Mouse (Mus musculus) adrenal gland, postnatal 4 days (tissue): Measurements from ENCODE around the gene Paics. TPM values are rescaled to one million over a fixed set of nuclear protein-coding genes. Genes with fewer than 3 reads are reported as not detected.
"Not testable (repeated sequence)": the region's sequence is repeated elsewhere in the genome, so short reads cannot be mapped to it uniquely, and the experiment has no call there.

Source experiments
- DNase-seq, 2 experiments: peaks; one replicate each; pipeline ENCODE4 v3.0.0; 2021 to 2022; ENCODE audit warnings: low spot score in 2 of 2, mixed read lengths in 2 of 2
- total RNA-seq, 2 experiments: library from RNA; stranded (reverse); gene quantifications; 2 replicates each; pipeline ENCODE4 v1.2.3; 2021

Paics gene
- total RNA-seq, 2 experiments from 2014 or later: 227 to 231 TPM

DNA sequence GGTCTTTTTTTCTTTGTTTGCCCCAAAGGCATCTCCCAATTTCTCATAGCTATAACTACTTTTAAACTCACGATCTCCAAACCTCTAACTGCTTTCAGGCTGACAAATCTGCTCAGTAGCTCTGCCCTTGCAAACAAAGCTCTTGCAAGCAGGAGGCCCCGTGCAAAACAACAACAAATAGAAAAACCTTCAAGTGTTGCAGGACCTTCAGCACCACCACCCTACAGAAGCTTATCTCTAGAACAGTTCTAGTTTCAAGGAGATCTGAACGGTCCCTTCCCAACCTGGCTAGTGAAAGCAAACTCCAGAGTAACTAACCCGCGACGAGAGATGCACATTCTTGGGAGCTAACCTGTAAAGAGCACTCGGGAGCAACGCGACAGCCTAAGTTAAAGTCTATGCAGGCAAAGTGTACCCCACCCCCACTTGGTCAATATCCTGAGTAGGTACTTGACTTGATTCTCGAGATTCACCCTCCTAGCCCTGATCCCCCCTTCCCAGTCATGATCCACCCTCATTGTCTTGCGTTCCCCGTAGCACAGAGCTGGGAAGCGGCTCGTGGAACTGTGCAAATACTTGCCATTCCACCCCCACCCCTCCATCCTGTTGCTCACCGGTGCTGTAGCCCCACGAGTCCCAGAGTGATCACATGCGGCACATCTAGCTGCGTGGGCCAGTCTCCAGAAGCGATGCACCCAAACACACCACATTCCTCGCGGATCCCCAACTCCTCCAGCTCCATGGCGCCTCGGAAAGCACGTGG lies 583 bp upstream of the Paics start:
- no peak for DNase-seq

DNA sequence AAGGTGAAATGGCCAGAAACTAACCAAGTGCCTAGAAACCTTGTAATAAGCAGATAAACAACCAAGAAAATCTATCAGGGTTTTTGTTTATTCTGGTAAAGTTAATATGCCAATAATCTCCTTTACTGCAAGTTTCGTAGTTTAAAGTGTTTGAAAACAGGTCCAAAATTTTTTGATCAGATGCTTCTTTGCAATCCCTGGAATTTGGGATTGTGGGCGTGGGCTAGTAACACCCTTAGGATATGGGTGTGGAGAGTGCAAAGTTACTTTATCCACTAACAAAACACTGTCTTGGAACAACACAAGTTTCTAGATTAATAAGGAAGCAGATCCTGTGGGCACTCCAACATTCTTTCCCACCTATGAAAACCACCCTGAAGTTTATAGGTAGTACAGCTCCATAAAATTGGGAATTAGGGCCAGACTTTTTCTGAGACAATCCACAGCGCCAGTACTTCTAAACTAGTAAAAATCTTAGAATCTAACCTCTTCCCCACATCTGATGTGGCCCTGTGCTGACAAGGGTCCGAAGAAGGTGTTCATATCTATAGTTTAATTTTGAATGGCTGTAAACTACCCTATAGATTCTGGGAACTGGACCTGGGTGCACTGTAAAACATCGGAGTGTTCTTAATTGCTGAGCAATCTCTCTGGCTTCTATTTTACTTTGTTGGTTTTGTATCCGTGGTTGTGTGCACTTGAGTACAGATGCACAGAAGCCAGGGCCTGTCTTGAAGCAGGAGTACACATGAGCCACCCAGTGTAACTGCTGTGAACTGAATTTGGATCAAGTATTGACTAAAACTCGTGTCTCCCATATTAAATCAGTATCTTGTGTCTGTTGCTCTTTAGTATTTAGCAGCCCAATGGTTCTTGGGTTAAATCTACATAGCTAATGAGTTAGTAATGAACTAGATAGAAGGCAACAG lies 1.3 kb downstream of the Paics start:
- no peak for DNase-seq

DNA sequence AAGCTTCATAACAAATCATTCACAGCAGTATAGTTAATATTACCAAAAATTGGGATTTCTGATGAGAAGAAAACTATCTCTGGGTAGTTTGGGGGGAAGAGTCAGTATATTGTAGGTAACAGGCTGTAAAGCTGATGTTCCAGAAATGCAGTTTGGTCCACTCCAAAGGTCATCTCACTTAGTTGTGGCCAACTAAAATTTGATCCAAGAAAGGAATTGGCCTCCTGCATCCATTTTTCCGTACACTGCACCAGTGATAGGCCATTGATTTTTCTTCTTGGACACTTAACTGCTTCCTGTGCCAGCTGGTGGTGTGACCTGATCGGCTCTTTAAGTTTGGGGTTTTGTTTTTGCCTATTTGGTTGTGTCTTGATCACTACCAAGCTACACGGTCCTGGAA lies 2.7 kb downstream of the Paics start:
- DNase-seq: no peak

DNA sequence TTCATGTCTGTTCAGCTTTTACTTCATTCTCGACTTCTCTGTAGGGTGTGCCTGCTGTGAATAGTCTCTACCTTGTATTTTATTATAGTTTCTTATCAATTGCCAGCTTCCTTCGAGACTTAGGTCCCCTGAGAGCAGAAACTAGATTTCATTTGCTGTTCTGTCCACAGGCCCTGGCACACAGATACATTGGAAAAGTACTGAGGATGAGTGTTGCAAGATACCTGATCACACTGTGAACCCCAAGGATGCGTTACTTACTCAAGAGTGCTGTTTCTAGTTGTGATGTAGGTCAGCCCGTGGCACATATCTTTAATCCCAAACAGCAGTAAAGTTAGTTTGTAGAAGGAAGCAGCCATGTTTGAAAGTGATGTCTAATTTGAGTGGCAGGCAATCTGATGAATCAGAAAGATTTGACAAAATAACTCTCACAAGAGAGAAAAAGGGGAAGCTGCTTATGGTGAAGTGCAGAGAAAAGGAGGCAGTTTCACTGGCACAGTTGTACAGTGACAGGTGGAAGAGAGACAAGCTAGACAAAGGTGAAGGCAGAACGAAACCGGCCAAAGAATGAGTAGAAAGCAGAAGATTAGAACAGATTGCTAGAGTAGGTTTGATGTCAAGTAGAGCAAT lies 3.3 kb downstream of the Paics start:
- DNase-seq: no peak

DNA sequence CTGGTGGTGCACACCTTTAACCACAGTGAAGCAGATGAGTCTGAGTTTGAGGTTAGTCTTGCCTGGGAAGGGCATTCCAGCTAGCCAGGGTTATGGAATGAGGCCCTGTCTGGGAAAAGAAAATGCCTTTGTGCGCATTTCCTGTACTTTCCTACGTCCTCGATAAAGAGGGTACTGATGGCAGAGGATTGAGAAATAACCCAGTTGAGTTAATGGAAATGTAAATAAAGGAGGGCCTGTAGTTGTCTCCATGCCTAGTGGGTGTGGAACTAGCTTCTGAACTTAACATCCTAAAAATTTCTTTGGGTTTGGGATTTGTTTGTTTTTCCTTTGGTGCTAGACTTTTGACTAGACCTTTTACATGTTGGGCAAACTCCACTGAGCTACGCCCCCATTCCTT lies 4.4 kb downstream of the Paics start:
- no peak for DNase-seq

DNA sequence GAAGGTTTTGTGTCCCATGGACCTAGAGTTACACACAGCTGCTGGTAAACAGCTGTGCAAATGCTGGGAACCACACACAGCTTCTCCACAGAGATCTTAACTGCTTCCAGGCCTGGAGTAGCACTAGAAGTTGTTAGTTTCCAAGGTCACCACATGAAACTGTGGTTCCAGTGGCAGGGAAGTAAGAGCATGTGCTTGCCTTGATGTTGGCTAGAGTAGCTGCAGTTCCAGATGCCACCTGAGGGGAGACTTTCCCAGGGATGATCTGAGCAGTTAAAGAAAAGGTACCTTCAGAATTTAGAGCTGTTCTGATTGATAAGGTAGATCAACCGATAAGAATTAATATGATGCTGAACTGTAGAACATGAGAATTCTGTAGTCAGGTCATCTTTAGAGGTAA lies 6.8 kb downstream of the Paics start:
- no peak for DNase-seq

DNA sequence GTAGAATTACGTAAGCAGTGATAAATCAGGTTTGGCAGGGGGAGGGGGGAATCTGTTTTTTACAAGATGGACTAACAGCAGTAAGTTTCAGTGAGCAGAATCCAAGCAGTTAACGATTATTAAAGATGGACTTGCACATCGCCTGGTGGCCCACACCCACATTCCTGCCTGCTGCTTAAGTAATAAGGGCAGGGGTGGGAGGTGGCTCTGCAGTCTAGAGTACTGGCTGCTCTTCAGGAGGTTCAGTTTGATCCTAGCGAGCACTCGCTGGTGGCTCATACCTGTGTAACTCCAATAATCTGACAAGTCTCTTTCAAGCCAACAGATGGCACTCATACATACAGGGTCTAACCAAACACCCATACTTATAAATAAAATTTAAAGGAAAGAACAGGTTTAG lies 8.5 kb downstream of the Paics start:
- DNase-seq: no peak

DNA sequence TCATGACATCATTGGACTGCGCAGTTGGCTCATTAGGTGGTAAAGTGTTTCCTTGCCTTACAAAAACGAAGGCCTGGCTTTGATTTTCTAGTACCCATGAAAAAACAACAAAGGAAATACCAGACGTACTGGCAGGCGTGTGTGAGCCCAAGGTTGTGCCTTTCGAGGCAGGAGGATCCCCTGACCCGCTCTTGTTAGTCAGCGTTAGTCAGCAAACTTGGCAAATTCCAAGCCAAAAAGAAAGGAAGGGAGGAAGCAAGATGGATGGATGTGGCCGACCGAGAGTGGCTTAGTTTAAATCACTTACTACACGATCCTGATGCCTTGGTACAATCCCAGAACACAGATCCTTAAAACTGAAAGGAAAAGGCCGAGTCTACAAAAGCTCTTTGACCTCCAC lies 11.4 kb downstream of the Paics start:
- no peak for DNase-seq

DNA sequence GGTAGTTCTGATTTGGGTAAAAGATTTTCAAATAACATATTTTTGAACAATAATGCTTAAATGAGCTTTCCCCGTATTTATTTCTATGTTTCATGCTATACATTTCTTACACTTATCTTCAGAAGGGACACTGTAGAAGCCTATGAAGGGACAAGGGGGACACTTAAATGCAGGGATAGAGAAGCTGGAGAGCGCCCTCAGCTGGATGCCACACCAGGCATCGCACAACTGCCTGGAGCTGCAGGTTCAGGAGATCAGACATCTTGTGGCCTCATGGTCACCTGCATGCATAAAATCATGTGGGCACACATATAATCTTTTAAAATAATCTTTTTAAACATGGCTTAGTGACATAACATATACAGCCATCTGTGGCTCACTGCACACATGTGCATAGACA lies 13.5 kb downstream of the Paics start:
- DNase-seq: no peak

DNA sequence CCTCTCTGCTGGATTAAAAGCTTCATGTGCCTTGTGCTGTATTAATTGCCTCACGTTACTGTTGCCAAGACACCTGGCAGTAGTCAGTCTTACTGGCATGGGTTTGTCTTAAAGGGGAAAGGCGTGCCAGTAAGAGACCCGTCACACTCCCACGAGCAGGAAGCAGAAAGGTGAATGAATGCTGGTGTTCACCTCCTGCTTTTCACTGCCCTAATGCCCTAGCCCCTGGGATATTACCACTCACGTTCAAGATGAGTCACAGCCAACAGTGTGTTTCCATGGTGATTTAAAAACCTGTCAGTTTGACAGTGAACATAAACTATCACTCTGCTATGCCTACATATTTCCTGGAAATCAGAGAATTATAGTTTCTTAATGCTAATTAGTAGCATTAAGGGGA lies 18.1 kb downstream of the Paics start:
- no peak for DNase-seq

DNA sequence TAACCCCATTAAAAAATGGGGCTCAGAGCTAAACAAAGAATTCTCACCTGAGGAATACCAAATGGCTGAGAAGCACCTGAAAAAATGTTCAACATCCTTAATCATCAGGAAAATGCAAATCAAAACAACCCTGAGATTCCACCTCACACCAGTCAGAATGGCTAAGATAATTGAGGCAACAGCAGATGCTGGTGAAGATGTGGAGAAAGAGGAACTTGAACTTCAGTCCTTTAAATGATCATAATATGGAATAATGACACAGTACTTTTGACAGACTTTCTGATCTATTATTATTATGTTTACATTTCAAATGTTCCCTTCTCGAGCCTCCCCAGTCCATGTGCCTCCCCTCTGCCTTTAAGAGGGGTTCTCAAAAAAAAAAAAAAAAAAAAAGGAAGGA lies 20.0 kb downstream of the Paics start:
- DNase-seq: not testable (repeated sequence)

DNA sequence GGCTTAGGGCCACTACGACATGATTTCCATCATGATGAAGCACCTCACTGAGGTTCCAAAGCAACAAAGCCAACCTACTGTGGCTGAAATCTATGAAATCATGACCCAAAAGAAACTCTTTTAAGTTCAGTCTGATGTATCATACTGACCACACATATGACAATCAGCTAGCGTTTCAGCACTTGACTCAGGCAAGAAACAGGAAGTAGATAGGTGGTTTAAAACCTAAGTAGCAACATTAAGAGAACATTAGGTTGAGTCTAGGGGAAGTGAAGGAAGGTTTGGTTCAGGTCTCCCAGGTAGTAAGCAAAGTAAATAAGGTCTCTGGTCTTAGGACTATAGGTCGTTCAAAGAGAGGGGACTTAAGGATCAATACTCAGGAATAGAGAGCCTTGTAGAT lies 22.4 kb downstream of the Paics start:
- no peak for DNase-seq

DNA sequence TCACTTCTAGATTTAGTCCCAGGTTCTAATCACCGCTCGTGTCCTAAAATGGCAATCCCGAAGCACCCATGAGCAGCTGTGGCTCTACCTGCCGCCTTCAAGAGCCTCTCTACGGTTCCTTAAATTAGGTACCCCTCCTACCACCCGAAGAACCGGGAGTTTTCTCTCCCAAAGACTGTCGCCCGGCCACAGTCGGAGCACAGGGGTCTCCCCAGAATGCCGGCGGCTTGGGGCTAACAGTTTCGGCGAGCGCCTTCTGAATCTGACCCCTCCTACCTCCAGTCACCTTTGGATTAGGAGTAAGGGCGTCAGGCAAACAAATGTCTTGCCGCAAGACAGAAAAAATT lies 23.1 kb downstream of the Paics start:
- no peak for DNase-seq

DNA sequence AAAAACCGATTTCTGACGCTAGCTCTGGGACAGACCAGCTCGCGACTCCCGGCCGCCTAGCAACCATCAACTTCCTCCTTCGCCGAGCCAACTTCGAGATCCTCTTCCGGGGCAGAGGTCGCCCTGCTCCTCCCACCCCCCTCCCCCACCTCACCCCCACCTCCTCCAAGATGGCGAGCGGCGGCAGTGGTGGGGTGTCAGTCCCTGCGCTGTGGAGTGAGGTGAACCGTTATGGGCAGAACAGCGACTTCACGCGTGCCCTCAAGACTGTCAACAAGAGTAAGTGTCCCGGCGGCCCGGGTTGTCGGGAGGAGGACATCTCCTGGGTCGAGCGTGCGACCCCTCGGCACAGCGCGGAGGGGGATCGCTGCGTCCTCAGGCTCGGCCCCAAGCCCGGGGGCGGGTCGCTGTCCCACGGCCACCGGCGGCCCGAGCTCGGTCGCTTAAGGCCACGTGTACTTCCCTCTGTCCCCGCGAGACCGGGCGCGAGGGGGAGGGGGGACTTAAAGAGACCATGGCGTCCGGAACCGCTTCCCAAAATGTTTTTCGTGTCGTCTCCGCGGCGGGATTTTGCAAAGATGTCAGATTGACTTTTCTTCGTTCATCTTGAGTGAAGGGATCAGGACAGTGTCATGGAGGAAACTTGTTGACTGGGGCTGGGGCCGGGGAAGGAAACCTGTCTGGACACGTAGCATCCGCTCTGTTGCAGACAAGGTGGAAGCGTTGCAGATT lies 23.6 kb downstream of the Paics start, which contains the start of gene Srp72:
Gene Srp72 (plus strand): TSS at position 130 of the 732 bp plus-strand sequence.
- DNase-seq: peak; percentile 69 to 78

DNA sequence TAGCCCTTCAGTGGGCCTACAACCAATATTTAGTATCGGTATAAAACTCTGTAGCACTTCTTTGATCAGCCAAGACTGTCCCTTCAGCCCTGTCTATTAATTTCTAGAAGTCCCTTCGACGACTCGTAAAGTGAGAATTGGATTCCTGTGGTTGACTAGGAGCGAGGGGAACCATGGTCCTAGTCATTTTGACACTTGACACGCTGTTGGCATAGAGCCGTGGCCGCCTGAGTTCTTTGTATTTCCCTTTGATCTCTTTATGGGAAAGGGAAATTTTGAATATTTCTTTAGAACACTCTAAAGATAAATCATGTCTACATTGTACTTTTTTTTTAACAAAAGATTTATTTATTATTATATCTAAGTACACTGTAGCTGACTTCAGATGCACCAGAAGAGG lies 24.6 kb downstream of the Paics start:
- DNase-seq: no peak

DNA sequence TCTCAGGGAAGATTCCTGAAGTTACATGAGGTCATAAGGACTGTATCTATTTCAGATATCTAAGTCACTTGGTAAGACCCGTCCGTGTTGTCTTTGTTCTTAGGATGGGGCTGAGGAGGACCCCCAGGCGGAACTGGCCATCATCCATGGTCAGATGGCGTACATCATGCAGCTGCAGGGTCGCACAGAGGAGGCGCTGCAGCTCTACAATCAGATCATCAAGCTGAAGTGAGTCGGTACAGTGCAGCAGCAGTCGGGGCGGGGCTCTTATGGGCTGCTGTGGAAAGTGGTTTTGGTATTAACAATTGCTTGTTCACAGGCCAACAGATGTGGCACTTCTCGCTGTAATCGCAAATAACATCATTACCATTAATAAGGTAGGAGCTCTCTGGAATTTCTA lies 32.9 kb downstream of the Paics start:
- no peak for DNase-seq

DNA sequence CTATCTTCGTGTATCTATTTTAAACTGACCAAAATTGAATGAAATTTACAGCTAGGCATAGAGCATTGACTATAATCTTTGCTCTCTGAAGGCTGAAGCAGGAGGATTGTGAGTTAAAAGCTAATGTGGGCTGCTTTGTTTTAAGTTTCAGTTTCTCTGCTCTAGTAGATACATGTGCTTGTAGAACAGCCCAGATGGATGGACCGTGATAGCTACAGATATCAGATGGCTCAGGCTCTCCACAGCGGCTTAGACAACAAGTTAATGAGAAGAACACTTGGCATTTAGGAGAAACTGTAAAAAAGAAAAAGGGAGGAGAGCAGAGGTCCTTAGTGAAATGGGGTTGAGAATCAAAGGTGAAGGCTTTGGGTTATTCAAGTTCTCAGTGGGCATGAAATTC lies 39.7 kb downstream of the Paics start:
- DNase-seq: no peak

DNA sequence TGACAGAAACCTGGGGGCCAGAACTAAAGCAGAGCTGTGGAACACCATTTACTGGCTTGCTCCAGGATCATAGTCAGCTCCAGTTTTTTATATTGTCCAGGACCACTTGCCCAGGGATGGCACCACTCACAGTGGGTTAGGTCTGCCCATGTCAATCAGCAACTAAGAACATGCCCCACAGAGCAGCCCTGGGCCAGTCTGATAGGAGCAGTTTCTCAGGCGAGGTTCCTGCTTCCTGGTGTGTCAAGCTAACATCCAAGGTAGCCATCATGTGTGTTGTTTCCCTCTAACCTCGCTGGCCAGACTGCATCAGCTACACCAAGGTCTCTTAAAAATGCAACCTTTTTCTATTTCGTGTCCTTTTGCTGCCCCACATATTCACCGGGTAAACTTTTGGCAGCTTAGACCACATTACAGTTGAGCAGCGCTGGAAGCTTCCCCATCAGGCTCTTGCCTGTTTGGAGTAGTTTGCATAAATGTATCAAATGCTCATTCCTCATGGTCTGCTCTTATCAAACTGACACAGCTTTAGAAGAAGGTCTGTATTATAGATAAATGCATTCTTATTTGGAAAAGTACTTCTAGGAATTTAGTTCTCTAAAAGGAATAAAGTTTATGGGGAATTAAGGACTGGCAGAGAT lies 42.2 kb downstream of the Paics start:
- no peak for DNase-seq

DNA sequence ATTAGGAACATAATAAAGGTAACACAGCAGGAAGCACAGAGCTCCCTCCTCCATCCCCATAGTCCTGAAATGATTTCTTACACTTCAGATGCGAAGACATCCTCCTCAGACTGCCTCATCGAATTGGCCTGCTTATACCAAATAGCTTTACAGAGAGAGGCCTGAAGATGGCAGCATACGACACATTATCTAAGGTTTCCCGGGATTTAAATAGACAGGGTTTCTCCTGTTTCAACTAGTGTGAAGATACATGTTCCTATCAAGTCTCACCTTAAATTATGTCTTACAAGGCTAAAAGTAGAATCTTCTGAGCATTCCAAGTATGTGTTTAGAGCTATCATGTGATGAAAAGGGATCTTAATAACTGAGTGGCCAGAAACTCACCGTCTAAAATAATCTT lies 47.3 kb downstream of the Paics start:
- DNase-seq: no peak

DNA sequence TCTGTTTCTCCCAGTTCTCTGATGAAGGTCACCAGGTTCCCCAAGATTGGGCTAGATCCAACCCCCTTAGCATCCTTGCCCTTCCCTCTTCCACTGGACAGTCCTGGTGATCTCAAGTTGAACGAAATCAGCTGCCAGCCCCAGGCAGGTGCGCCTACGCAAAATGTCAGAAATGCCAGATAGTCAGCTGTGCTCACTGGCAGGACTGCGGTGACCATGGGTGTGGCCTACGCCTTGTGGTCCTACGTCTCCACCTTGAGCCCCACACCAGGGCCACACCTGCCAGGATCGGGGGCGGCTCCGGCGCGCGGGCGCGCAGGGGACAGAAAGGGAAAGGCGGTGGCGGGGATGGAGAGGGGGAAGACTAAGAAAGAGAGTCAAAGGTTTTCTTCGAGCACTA lies 50.1 kb downstream of the Paics start:
- no peak for DNase-seq
